Mouse (Mus musculus) heart, embryonic 10.5 days (tissue): ENCODE results near the gene Gm20498. TPM values are rescaled to one million over a fixed set of nuclear protein-coding genes. Genes with fewer than 3 reads are reported as not detected.
"Not testable (repeated sequence)": the region's sequence is repeated elsewhere in the genome, so short reads cannot be mapped to it uniquely, and the experiment has no call there.

Experiments used
- DNase-seq: peaks from one replicate; pipeline ENCODE4 v3.0.0-alpha.2; 2017; ENCODE audit warnings: low spot score
- H3K27ac ChIP-seq: fragments of 300-500 bp; sonication (generic); 2 replicates; pipeline ENCODE4 v1.5.1; 2016; ENCODE audit warnings: mild to moderate bottlenecking
- H3K27me3 ChIP-seq: fragments of 300-500 bp; sonication (generic); 2 replicates; pipeline ENCODE4 v1.6.1; 2016; ENCODE audit warnings: mild to moderate bottlenecking; ENCODE audit not compliant: poor library complexity, insufficient read depth, severe bottlenecking
- H3K36me3 ChIP-seq: fragments of 300-500 bp; sonication (generic); 2 replicates; pipeline ENCODE4 v1.6.1; 2016; ENCODE audit warnings: mild to moderate bottlenecking, moderate library complexity
- H3K4me1 ChIP-seq: fragments of 300-500 bp; sonication (generic); 2 replicates; pipeline ENCODE4 v1.6.1; 2016; ENCODE audit warnings: mild to moderate bottlenecking
- H3K4me3 ChIP-seq: fragments of 300-500 bp; sonication (generic); 2 replicates; pipeline ENCODE4 v1.5.1; 2016; ENCODE audit warnings: mild to moderate bottlenecking, moderate library complexity
- H3K9me3 ChIP-seq: fragments of 300-500 bp; sonication (generic); 2 replicates; pipeline ENCODE4 v1.6.1; 2016; ENCODE audit warnings: mild to moderate bottlenecking, moderate library complexity
- WGBS: fragments of 180-500 bp; shearing (Covaris S2); methylation state at CpG from one replicate; pipeline ENCODE4 v1.1.7; 2016; 5-methylcytosine and 5-hydroxymethylcytosine counted together
- polyA plus RNA-seq: library from polyadenylated mRNA; unstranded; fragments of >200 nt; fragmentation: Nextera tagmentation; extraction: Ambion mirVana; gene quantifications from 2 replicates; pipeline ENCODE4 v1.2.1, GENCODE M21; 2016

Gm20498 gene
- polyA plus RNA-seq, 1 experiment from 2014 or later = 34.4 TPM

- Histone ChIP-seq H3K27ac (no peak overlapping the region; the same call in 1 of the 2 replicates), H3K9me3 (no peaks in the 10 kb centered on the region), H3K36me3 (no peaks in the 10 kb centered on the region), H3K4me3 (peak overlapping the region; percentile 87), H3K27me3 (no peaks in the 10 kb centered on the region), H3K4me1 (no peaks in the 10 kb centered on the region)
- WGBS = 40% methylated on average over 17 of the region's 17 CpGs
- DNase-seq = no peak
These were observed 49.0 kb downstream of the Gm20498 start for GRCm38 (mm10) chr12:81483656-81484055.

DNA sequence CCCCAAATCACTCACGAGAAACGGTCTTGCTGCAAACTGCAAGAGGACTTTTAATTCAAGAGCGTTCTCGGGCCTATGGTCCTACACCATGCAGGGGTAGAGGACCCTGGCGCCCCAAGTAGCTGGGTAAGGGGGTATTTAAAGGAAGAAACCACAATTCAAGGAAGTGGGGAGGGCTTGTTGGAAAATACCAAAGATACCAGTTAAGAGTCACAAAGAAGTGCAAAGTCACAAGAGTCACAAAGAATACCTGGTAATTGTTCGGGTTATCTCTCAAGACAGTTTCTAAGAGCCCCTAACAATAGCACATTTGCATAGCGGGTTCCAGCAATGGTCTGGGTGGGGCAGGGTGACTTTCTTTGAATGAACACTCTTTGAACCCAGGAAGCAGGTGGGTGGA lies 73.7 kb downstream of the Gm20498 start:
- not testable (repeated sequence) for H3K4me1 ChIP-seq, H3K4me3 ChIP-seq, H3K27me3 ChIP-seq, H3K27ac ChIP-seq, DNase-seq, H3K9me3 ChIP-seq
- WGBS = 92% methylated on average over 7 of the region's 7 CpGs
- peaks cover 11% of the 10 kb centered on the region; the same call in 1 of the 2 replicates for H3K36me3 ChIP-seq

DNA sequence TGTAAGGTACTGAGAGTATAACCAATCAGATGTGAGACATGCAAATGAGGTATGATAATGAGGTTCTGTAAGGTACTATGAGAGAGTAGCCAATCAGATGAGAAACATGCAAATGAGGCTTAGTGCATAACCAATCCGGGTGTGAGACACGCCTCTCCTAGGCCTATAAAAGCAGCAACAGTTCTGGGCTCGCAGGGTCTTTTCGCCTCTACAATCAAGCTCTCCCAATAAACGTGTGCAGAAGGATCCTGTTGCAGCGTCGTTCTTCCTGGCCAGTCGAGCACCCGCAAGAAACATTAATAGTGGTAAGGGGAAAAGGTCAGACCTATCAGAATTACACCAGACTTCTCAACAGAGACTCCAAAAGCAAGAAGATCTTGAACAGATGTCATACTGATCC lies 93.7 kb downstream of the Gm20498 start:
- not testable (repeated sequence) for H3K27ac ChIP-seq, H3K9me3 ChIP-seq, H3K4me3 ChIP-seq, H3K4me1 ChIP-seq, DNase-seq, H3K27me3 ChIP-seq, H3K36me3 ChIP-seq
- WGBS = 95% methylated on average over 9 of the region's 9 CpGs

- WGBS = 95% methylated on average over 2 of the region's 2 CpGs
- DNase-seq, H3K4me3 ChIP-seq, H3K27ac ChIP-seq, H3K4me1 ChIP-seq, H3K27me3 ChIP-seq, H3K9me3 ChIP-seq: not testable (repeated sequence)
- peaks cover 23% of the 10 kb centered on the region; the same call in 1 of the 2 replicates for H3K36me3 ChIP-seq
These were observed 97.9 kb downstream of the Gm20498 start for GRCm38 (mm10) chr12:81434778-81435177.

GRCm38 (mm10) chr12:81421846-81422245 lies 110.9 kb downstream of the Gm20498 start, which contains the start of gene Adam4:
Gene Adam4 (minus strand): TSS chr12:81421946.
- no peak for DNase-seq
- Histone ChIP-seq H3K4me3 (no peak within 1 kb of the TSS), H3K27ac (no peak within 1 kb of the TSS), H3K36me3 (peaks cover 18% of the 10 kb centered on the region), H3K9me3 (peaks cover 6% of the 10 kb centered on the region; the same call in 1 of the 2 replicates), H3K27me3 (no peaks in the 10 kb centered on the region), H3K4me1 (no peaks in the 10 kb centered on the region)
- WGBS = 88% methylated on average over 1 of the region's 1 CpGs

DNA sequence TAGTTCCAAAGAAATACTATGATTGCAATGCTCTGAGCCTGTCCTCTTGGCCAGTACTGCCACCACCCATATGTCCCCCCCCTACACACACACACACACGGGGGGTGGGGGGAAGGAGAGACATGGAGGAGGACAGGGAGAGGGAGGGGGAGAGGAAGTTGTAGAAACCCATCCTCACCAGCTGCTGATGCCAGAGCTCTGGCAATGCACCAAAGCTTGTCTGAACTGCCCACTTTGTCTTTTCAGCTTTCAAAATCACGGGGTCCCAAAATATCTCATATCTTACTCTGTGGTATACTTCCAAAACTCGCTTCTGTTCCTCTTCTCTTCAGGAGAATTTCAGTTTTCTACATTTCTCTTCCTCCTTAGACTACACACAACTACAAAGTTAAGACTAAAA lies 119.5 kb downstream of the Gm20498 start:
- no peak for DNase-seq

GRCm38 (mm10) chr12:81408966-81409365 lies 123.7 kb downstream of the Gm20498 start:
- Histone ChIP-seq H3K4me1 (peaks cover 5% of the 10 kb centered on the region; the same call in 1 of the 2 replicates), H3K9me3 (no peaks in the 10 kb centered on the region), H3K36me3 (no peaks in the 10 kb centered on the region), H3K4me3 (no peak overlapping the region), H3K27ac (no peak overlapping the region), H3K27me3 (no peaks in the 10 kb centered on the region)
- whole genome bisulfite sequencing = 78% methylated on average over 3 of the region's 3 CpGs
- no peak for DNase-seq

More for the DNA sequence above, 119.5 kb downstream of the Gm20498 start:
- no peak overlapping the region for H3K4me3 ChIP-seq
- H3K9me3 ChIP-seq = no peaks in the 10 kb centered on the region
- no peaks in the 10 kb centered on the region for H3K36me3 ChIP-seq
- peaks cover 5% of the 10 kb centered on the region; the same call in 1 of the 2 replicates for H3K4me1 ChIP-seq
- no peak overlapping the region for H3K27ac ChIP-seq
- no peaks in the 10 kb centered on the region for H3K27me3 ChIP-seq
- 91% methylated on average over 3 of the region's 3 CpGs for WGBS

- no peak overlapping the region for H3K4me3 ChIP-seq
- no peaks in the 10 kb centered on the region for H3K36me3 ChIP-seq
- no peak overlapping the region for H3K27ac ChIP-seq
- no peaks in the 10 kb centered on the region for H3K4me1 ChIP-seq
- DNase-seq = no peak
- no peaks in the 10 kb centered on the region for H3K27me3 ChIP-seq
- no peaks in the 10 kb centered on the region for H3K9me3 ChIP-seq
- WGBS = 27% methylated on average over 1 of the region's 1 CpGs
These were observed 130.5 kb downstream of the Gm20498 start for GRCm38 (mm10) chr12:81402187-81402586.

GRCm38 (mm10) chr12:81379364-81379763 lies 153.3 kb downstream of the Gm20498 start, which contains the start of gene Gm4787:
Gene Gm4787 (minus strand): TSS chr12:81379464.
- not testable (repeated sequence) for H3K4me1 ChIP-seq, H3K4me3 ChIP-seq, DNase-seq, H3K9me3 ChIP-seq, H3K36me3 ChIP-seq, H3K27ac ChIP-seq, H3K27me3 ChIP-seq
- 68% methylated on average over 1 of the region's 1 CpGs for WGBS

DNA sequence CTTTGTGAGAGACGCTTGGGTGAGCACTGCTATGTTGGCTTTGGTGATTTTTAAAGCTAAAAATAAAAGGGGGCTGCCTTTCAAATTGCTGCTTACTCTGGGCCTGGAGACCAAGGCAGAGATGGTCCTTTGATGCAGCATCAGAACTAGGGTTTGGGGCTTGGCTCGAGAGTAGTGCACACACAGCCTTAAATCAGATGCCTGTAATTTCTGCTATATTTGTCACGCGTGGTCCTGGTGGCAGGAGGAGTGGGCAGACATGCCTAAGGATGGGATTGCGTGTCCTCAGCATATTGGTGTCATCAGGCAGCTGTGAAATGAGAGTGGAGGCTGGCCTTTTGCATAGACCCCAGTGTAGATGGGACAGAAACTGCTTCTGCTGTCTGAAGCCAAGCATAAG lies 198.9 kb downstream of the Gm20498 start:
- 71% methylated on average over 5 of the region's 5 CpGs for WGBS
- no peak overlapping the region; the same call in 1 of the 2 replicates for H3K4me3 ChIP-seq
- no peak for DNase-seq

DNA sequence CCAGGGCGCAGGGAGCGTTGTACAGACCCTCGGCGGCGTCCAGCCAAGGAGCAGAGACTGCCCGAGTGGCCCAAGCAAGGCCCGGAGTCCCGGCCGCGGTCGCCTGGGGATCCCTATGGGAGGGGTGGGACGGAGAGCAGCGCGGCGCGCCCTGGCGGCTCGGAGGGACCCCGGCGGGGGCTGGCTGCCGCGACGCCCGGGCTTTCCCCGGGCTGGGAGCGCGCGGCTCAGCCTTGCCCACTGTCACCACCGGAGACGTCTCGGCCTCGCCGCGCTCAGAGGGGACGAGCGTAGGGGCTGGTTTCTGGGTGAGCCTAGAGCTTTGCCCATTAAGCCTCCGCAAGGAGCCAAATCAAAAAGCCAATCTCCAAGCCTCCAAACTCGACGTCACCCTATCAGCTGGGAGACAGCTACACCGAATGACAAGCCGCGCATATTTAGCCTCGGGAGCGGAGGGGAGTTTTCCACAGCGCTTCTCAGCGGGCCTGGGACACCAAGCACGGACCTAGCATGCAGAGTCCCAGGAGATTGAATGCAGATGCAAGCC lies 199.8 kb downstream of the Gm20498 start, which contains the start of gene Slc8a3:
Slc8a3 (minus strand) TSS at position 306 of the 547 bp plus-strand sequence.
- peak within 1 kb of the TSS; percentile 70 for H3K27ac ChIP-seq
- under 1% methylated on average over 47 of the region's 47 CpGs for WGBS
- peaks cover 21% of the 10 kb centered on the region for H3K4me1 ChIP-seq
- DNase-seq = peak; percentile 75
- H3K9me3 ChIP-seq = no peaks in the 10 kb centered on the region
- no peaks in the 10 kb centered on the region for H3K36me3 ChIP-seq
- H3K27me3 ChIP-seq = peaks cover 58% of the 10 kb centered on the region
- H3K4me3 ChIP-seq = peak within 1 kb of the TSS; percentile 76

More for the DNA sequence above, 198.9 kb downstream of the Gm20498 start:
- Histone ChIP-seq H3K27ac (no peak overlapping the region), H3K9me3 (no peaks in the 10 kb centered on the region), H3K4me1 (peaks cover 21% of the 10 kb centered on the region), H3K36me3 (no peaks in the 10 kb centered on the region), H3K27me3 (peaks cover 58% of the 10 kb centered on the region)

- peaks cover 58% of the 10 kb centered on the region for H3K27me3 ChIP-seq
- peaks cover 21% of the 10 kb centered on the region for H3K4me1 ChIP-seq
- H3K4me3 ChIP-seq = peak overlapping the region; percentile 76
- WGBS = 2% methylated on average over 45 of the region's 54 CpGs
- H3K36me3 ChIP-seq = no peaks in the 10 kb centered on the region
- peak; percentile 76 for DNase-seq
- H3K9me3 ChIP-seq = no peaks in the 10 kb centered on the region
- H3K27ac ChIP-seq = peak overlapping the region; percentile 70
These were observed 200.5 kb downstream of the Gm20498 start for GRCm38 (mm10) chr12:81331937-81332874.
